Mouse (Mus musculus) thymus, adult 2 months (tissue): ENCODE data around the gene Adipor2.

Experiments used
- CTCF ChIP-seq: fragments of 200-500 bp; IDR thresholded peaks from 2 replicates; pipeline ENCODE4 v1.5.1; 2012; ENCODE audit warnings: mild to moderate bottlenecking, control low read depth, low read length, moderate library complexity, borderline replicate concordance; ENCODE audit not compliant: control insufficient read depth, poor library complexity, insufficient read depth; ENCODE audit errors: extremely low read depth
- POLR2A ChIP-seq: fragments of 200-500 bp; IDR thresholded peaks from 2 replicates; pipeline ENCODE4 v1.6.1; 2012; ENCODE audit warnings: mild to moderate bottlenecking, low read length, control low read depth, moderate library complexity; ENCODE audit not compliant: control insufficient read depth, poor library complexity, insufficient read depth; ENCODE audit errors: extremely low read depth

DNA sequence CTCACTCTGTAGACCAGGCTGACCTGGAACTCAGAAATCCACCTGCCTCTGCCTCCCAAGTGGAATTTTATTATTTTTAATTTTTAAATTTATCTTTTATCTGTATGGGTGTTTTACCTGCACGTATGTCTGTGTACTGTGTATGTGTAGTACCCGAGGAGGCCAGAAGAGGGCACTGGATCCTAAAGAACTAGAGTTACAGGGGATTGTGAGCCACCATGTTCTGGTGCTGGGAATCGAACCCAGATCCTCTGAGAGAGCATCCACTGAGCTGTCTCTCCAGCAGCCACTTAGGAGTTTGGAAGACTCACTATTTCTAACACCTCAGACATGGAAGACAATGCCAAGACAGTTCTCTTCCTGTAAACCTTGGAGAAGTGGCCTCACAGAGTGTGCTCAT, 11.1 kb upstream of the Adipor2 start:
- TF ChIP-seq POLR2A (no peak), CTCF (no peak)
